Mouse (Mus musculus) right cerebral cortex, postnatal 10 days (tissue): ENCODE results near the gene Bid.
"Not testable (repeated sequence)": the region's sequence is repeated elsewhere in the genome, so short reads cannot be mapped to it uniquely, and the experiment has no call there.

Source experiments
- DNase-seq, 2 experiments: peaks; one replicate each; pipeline ENCODE4 v3.0.0; 2021; ENCODE audit warnings: low spot score in 2 of 2

The Bid gene

GRCm38 (mm10) chr6:120903961-120904360 lies 12.7 kb downstream of the Bid start:
- DNase-seq, result no peak

- no peak for DNase-seq
Observed at GRCm38 (mm10) chr6:120903450-120903912, 13.2 kb downstream of the Bid start.

GRCm38 (mm10) chr6:120901776-120902645 lies 14.6 kb downstream of the Bid start:
- DNase-seq, result no peak

GRCm38 (mm10) chr6:120898188-120898833 lies 18.3 kb downstream of the Bid start:
- no peak for DNase-seq

- DNase-seq, result no peak
Observed at GRCm38 (mm10) chr6:120894524-120894923, 22.1 kb downstream of the Bid start.

- DNase-seq, result no peak
Observed at GRCm38 (mm10) chr6:120894089-120894488, 22.6 kb downstream of the Bid start.

GRCm38 (mm10) chr6:120886696-120887095 lies 30.0 kb downstream of the Bid start:
- DNase-seq, result no peak

- no peak for DNase-seq
Observed at GRCm38 (mm10) chr6:120884436-120884835, 32.2 kb downstream of the Bid start.

- DNase-seq, result no peak
Observed at GRCm38 (mm10) chr6:120879046-120879445, 37.6 kb downstream of the Bid start.

- DNase-seq, result no peak
Observed at GRCm38 (mm10) chr6:120873874-120874273, 42.8 kb downstream of the Bid start.

GRCm38 (mm10) chr6:120871286-120871685 lies 45.4 kb downstream of the Bid start:
- DNase-seq, result no peak

GRCm38 (mm10) chr6:120868824-120869223 lies 47.8 kb downstream of the Bid start:
- DNase-seq, result peak; percentile 76 to 82

GRCm38 (mm10) chr6:120866051-120866814 lies 50.4 kb downstream of the Bid start:
- DNase-seq, result no peak

GRCm38 (mm10) chr6:120860079-120860478 lies 56.6 kb downstream of the Bid start:
- DNase-seq, result no peak

- DNase-seq, result peak; percentile 62 to 79
Observed at GRCm38 (mm10) chr6:120858217-120858711, 58.4 kb downstream of the Bid start.

- no peak for DNase-seq
Observed at GRCm38 (mm10) chr6:120854413-120854812, 62.2 kb downstream of the Bid start.

- not testable (repeated sequence) for DNase-seq
Observed at GRCm38 (mm10) chr6:120850720-120851119, 65.9 kb downstream of the Bid start.
